8 mouse cellular contexts compared by ENCODE assay signal in the genomic region with DNA sequence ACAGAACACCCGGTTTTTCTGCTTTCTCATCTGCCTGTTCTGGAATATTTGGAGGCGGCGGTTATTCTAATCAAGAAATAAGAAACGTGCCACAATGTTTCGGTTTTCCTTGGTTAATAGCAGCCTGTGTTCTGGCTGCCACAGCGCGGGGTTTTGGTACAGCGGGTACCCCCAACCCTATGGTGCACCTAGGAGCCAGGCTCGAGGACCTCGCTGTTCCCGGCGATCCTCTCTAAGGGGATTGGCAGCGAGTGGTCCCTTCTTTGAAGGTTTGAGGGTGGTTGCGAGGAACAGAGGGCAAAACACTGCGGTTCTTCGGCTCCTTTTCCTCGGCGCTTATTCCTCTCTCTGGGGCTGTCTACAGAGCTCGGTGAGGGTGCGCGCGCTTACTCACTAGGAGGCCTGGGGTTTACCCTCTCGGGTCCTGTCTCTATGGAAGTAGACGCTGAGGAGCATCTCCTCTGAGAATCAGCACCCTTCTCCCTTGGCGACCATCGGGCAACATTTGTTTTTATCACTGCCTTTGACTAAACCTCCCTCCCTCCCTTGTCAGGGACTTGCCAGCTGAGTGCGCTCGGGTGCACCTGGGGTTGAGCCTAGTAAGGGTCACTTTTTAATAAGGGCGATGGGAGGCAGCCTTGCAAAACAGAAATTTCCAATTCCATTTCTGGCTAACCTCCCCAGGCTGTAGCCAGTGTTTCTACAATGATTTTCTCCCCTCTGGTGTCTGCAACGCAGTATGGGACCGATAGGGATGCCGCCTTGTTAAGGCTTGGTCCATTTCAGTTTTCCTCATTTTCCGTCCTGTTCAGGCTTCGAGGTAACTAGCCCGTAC. TPM values are rescaled to one million over a fixed set of nuclear protein-coding genes. Genes with fewer than 3 reads are reported as not detected.
A peak's percentile ranks its signal among the peaks of the same experiment; 100 is the strongest.
DNase-seq lines count a peak whose midpoint lies in the region; ATAC-seq and TF ChIP-seq lines count a peak whose summit lies in the region.

No protein-coding gene starts in this region.

- peak overlapping the region; percentile 86 for H3K9ac ChIP-seq in heart, embryonic 11.5 days (ENCODE audit: low read depth, low read length)
- peak overlapping the region; percentile 80 for H3K9ac ChIP-seq in kidney, postnatal 0 days (ENCODE audit: low read depth, low read length)
- H3K9ac ChIP-seq in liver, embryonic 15.5 days = no peak overlapping the region

- no peak overlapping the region for H3K27ac ChIP-seq in heart, embryonic 11.5 days (ENCODE audit: low read depth, low read length)
- peak overlapping the region; percentile 93; the same call in 1 of the 2 replicates for H3K27ac ChIP-seq in kidney, postnatal 0 days
- H3K27ac ChIP-seq in liver, embryonic 15.5 days (replicated peaks) = no peak overlapping the region

- no peak for TF ChIP-seq CTCF in kidney, postnatal 0 days (IDR thresholded peaks at IDR 0.05; ENCODE audit: low read depth)

- ATAC-seq in heart, embryonic 11.5 days (replicated peaks; ENCODE audit: insufficient number of reproducible peaks, low FRiP score, low TSS enrichment) = 0 out of 2 replicates have a peak, but pooled peaks have one; percentile 5
- no peak for ATAC-seq in kidney, postnatal 0 days (replicated peaks; ENCODE audit: low FRiP score, low read depth)
- no peak for ATAC-seq in liver, embryonic 15.5 days (ENCODE audit: insufficient read depth)
- ATAC-seq in activated CD4-positive, CD25-positive, alpha-beta regulatory T cell, adult 4 months = no peak

- H3K9me3 ChIP-seq in heart, embryonic 11.5 days (replicated peaks; ENCODE audit: control insufficient read depth, low read length) = no peaks in the 10 kb centered on the region
- no peaks in the 10 kb centered on the region for H3K9me3 ChIP-seq in kidney, postnatal 0 days (replicated peaks; ENCODE audit: low read length)
- no peaks in the 10 kb centered on the region for H3K9me3 ChIP-seq in liver, embryonic 15.5 days (replicated peaks)

- no peaks in the 10 kb centered on the region for H3K36me3 ChIP-seq in heart, embryonic 11.5 days (ENCODE audit: control insufficient read depth, insufficient read depth, low read length)
- no peaks in the 10 kb centered on the region for H3K36me3 ChIP-seq in kidney, postnatal 0 days (ENCODE audit: insufficient read depth, low read length)
- H3K36me3 ChIP-seq in liver, embryonic 15.5 days (replicated peaks) = no peaks in the 10 kb centered on the region

- peak; percentile 35 for DNase-seq in ovary, postnatal 36 days (ENCODE audit: low spot score)
- DNase-seq in ovary, adult 18-20 months (ENCODE audit: low spot score) = no peak
- DNase-seq in embryo, embryonic 9.5 days (ENCODE audit: extremely low spot score) = peak; percentile 42
- DNase-seq in kidney, postnatal 0 days (ENCODE audit: low spot score) = peak; percentile 52
- DNase-seq in right cerebral cortex, postnatal 4 days = peak; percentile 49

- peak overlapping the region; percentile 77 for H3K4me2 ChIP-seq in heart, embryonic 11.5 days
- peak overlapping the region; percentile 79 for H3K4me2 ChIP-seq in kidney, postnatal 0 days (ENCODE audit: low read length)
- H3K4me2 ChIP-seq in liver, embryonic 15.5 days = peak overlapping the region; percentile 64

- WGBS in heart, embryonic 11.5 days (ENCODE audit: insufficient replicate concordance) = under 1% methylated on average over 35 of the region's 35 CpGs
- WGBS in kidney, postnatal 0 days = 1% methylated on average over 35 of the region's 35 CpGs
- 3% methylated on average over 35 of the region's 35 CpGs for WGBS in liver, embryonic 15.5 days (ENCODE audit: insufficient replicate concordance)

- H3K27me3 ChIP-seq in heart, embryonic 11.5 days (ENCODE audit: control insufficient read depth, insufficient read depth, low read length) = no peaks in the 10 kb centered on the region
- H3K27me3 ChIP-seq in kidney, postnatal 0 days (ENCODE audit: insufficient read depth, low read length) = no peaks in the 10 kb centered on the region
- peaks cover 63% of the 10 kb centered on the region for H3K27me3 ChIP-seq in liver, embryonic 15.5 days

- peak overlapping the region; percentile 73 for H3K4me3 ChIP-seq in heart, embryonic 11.5 days (ENCODE audit: low read depth, low read length)
- peak overlapping the region; percentile 69 for H3K4me3 ChIP-seq in kidney, postnatal 0 days (replicated peaks; ENCODE audit: low read depth, low read length)
- H3K4me3 ChIP-seq in liver, embryonic 15.5 days (replicated peaks) = peak overlapping the region; percentile 55

- H3K4me1 ChIP-seq in heart, embryonic 11.5 days (ENCODE audit: control insufficient read depth, insufficient read depth, low read length) = 0 out of 2 replicates have a peak, but pooled peaks cover 8% of the 10 kb centered on the region
- H3K4me1 ChIP-seq in kidney, postnatal 0 days (replicated peaks; ENCODE audit: insufficient read depth, low read length) = 0 out of 2 replicates have a peak, but pooled peaks cover 14% of the 10 kb centered on the region
- H3K4me1 ChIP-seq in liver, embryonic 15.5 days (replicated peaks) = peaks cover 3% of the 10 kb centered on the region; the same call in 1 of the 2 replicates

RNA-seq across cellular contexts. Expression of gene Ptprg, which starts 2.4 kb away (rescaled TPM):
- polyA plus RNA-seq in heart, embryonic 11.5 days (2014; fragmentation: Nextera tagmentation; extraction: Ambion mirVana) = 15.2 and 16.5 TPM in 2 replicates
- polyA plus RNA-seq in kidney, postnatal 0 days (2015; fragmentation: Nextera tagmentation; extraction: Ambion mirVana) = 23.5 and 24.1 TPM in 2 replicates
- polyA plus RNA-seq in liver, embryonic 15.5 days (2015; fragmentation: Nextera tagmentation; extraction: Ambion mirVana) = 1.3 and 3.0 TPM in 2 replicates
- polyA plus RNA-seq in activated CD4-positive, CD25-positive, alpha-beta regulatory T cell, adult 4 months (2017; shearing (Covaris generic)) = not detected
